Mouse (Mus musculus) G1E (cell line): Measurements from ENCODE around the gene Tubd1.

Experiments used
- CTCF ChIP-seq: IDR thresholded peaks from 2 replicates; pipeline ENCODE4 v1.5.1; 2012; ENCODE audit warnings: low read depth, low read length, inconsistent platforms, mixed read lengths
- GATA1 ChIP-seq: IDR thresholded peaks from 2 replicates; pipeline ENCODE4 v1.6.1; 2012; ENCODE audit warnings: borderline replicate concordance, low read length, inconsistent platforms, mixed read lengths
- TAL1 ChIP-seq: conservative IDR thresholded peaks from 2 replicates; pipeline ENCODE4 v1.6.1; 2012; ENCODE audit warnings: low read depth, low read length, inconsistent platforms, mixed read lengths

- TF ChIP-seq CTCF (no peak), TAL1 (no peak), GATA1 (no peak)
Measured at GRCm38 (mm10) chr11:86575632-86576378, 31.0 kb downstream of the Tubd1 start.
